Mouse (Mus musculus) stomach, embryonic 16.5 days (tissue): ENCODE measurements at regions not wholly inside any gene's neighbourhood (a gene's known extent, or its start where the extent isn't known, plus 50 kb on each side); places are given as distances from the start of the nearest gene placed in this dataset.

Source experiments
- ATAC-seq: fragments of 200-750 bp; cut with Nextera tagmentation; 2 replicates; pipeline ENCODE4 v1.8.0; 2017; ENCODE audit warnings: moderate number of reproducible peaks, moderate TSS enrichment; ENCODE audit not compliant: insufficient read depth, low FRiP score
- H3K27ac ChIP-seq: fragments of 300-500 bp; sonication (generic); 2 replicates; pipeline ENCODE4 v1.5.1; 2014; ENCODE audit warnings: low read length
- H3K27me3 ChIP-seq: fragments of 300-500 bp; sonication (generic); 2 replicates; pipeline ENCODE4 v1.6.1; 2014; ENCODE audit warnings: low read length, control low read depth, mixed read lengths; ENCODE audit not compliant: control insufficient read depth, insufficient read depth
- H3K36me3 ChIP-seq: fragments of 300-500 bp; sonication (generic); 2 replicates; pipeline ENCODE4 v1.6.1; 2014; ENCODE audit warnings: low read length; ENCODE audit not compliant: control insufficient read depth, insufficient read depth
- H3K4me1 ChIP-seq: fragments of 300-500 bp; sonication (generic); 2 replicates; pipeline ENCODE4 v1.6.1; 2014; ENCODE audit warnings: low read length, control low read depth, mixed read lengths; ENCODE audit not compliant: control insufficient read depth, insufficient read depth
- H3K4me2 ChIP-seq: fragments of 300-500 bp; sonication (generic); 2 replicates; pipeline ENCODE4 v1.6.1; 2014; ENCODE audit warnings: low read depth, low read length, mixed read lengths
- H3K4me3 ChIP-seq: fragments of 300-500 bp; sonication (generic); replicated peaks from 2 replicates; pipeline ENCODE4 v1.5.1; 2014; ENCODE audit warnings: mild to moderate bottlenecking, low read length
- H3K9ac ChIP-seq: fragments of 300-500 bp; sonication (generic); 2 replicates; pipeline ENCODE4 v1.6.1; 2014; ENCODE audit warnings: low read length
- H3K9me3 ChIP-seq: fragments of 300-500 bp; sonication (generic); replicated peaks from 2 replicates; pipeline ENCODE4 v1.6.1; 2016; ENCODE audit warnings: low read length, control low read depth; ENCODE audit not compliant: control insufficient read depth
- WGBS: fragments of 180-500 bp; shearing (Covaris S2); extraction: QIAGEN DNeasy Blood & Tissue Kit; methylation state at CpG from one replicate; pipeline ENCODE4 v1.1.7; 2014; 5-methylcytosine and 5-hydroxymethylcytosine counted together

DNA sequence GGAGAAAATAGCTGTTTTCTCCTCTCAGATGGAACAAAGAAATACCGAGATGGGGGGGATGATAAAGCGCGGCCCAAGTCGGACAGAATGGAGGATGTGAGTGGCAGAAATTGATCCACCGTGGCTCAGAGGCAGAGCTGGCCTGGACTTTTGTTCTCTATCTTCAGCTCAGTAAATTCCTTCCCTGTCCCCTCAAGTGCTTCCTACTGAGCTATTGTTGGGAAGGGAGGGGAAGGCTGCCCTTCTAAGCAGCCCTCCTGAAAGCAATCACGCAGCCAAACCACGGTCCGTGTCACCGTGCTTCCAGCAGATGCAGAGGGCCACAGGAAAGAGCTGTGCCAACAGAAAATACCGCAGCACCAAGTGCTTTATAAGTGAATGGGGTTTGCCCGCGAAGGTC is 212.2 kb upstream of the Trpc7 start:
- H3K9ac ChIP-seq: no peak overlapping the region
- no peaks in the 10 kb centered on the region for H3K9me3 ChIP-seq
- no peak overlapping the region for H3K27ac ChIP-seq
- no peaks in the 10 kb centered on the region for H3K36me3 ChIP-seq
- H3K4me1 ChIP-seq: no peaks in the 10 kb centered on the region
- no peaks in the 10 kb centered on the region for H3K27me3 ChIP-seq
- no peak overlapping the region for H3K4me2 ChIP-seq
- H3K4me3 ChIP-seq: no peak overlapping the region
- no peak for ATAC-seq
- 19% methylated on average over 12 of the region's 12 CpGs for WGBS

GRCm38 (mm10) chr13:57099601-57100000 is 203.8 kb upstream of the Trpc7 start:
- H3K27me3 ChIP-seq: no peaks in the 10 kb centered on the region
- H3K4me2 ChIP-seq: no peak overlapping the region
- WGBS: 88% methylated on average over 7 of the region's 7 CpGs
- ATAC-seq: no peak
- no peak overlapping the region for H3K27ac ChIP-seq
- no peaks in the 10 kb centered on the region for H3K4me1 ChIP-seq
- no peaks in the 10 kb centered on the region for H3K9me3 ChIP-seq
- no peak overlapping the region for H3K4me3 ChIP-seq
- no peak overlapping the region for H3K9ac ChIP-seq
- H3K36me3 ChIP-seq: no peaks in the 10 kb centered on the region

DNA sequence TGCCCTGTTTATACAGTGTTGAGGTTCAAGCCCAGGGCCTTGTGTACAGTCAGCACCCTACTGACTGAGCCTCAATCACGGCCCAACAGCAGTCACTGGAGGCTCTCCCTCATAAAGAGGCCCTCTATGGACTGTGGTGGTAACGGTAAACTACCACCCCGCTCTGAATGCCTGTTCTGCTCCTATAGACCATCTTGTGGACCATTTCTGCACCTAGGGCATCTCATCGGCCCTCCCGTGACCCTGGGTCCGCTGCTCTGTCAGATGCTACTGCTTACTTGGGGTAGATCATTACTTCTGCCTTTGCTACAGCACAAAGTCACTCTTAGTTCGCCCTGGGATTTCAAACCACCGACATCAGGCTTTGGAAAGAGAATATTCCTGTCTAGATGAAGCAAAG is 196.1 kb upstream of the Trpc7 start:
- Histone ChIP-seq H3K9ac (no peak overlapping the region), H3K4me2 (no peak overlapping the region), H3K9me3 (no peaks in the 10 kb centered on the region), H3K27me3 (no peaks in the 10 kb centered on the region), H3K4me1 (no peaks in the 10 kb centered on the region), H3K36me3 (no peaks in the 10 kb centered on the region), H3K4me3 (no peak overlapping the region), H3K27ac (no peak overlapping the region)
- no peak for ATAC-seq
- 93% methylated on average over 8 of the region's 8 CpGs for WGBS

DNA sequence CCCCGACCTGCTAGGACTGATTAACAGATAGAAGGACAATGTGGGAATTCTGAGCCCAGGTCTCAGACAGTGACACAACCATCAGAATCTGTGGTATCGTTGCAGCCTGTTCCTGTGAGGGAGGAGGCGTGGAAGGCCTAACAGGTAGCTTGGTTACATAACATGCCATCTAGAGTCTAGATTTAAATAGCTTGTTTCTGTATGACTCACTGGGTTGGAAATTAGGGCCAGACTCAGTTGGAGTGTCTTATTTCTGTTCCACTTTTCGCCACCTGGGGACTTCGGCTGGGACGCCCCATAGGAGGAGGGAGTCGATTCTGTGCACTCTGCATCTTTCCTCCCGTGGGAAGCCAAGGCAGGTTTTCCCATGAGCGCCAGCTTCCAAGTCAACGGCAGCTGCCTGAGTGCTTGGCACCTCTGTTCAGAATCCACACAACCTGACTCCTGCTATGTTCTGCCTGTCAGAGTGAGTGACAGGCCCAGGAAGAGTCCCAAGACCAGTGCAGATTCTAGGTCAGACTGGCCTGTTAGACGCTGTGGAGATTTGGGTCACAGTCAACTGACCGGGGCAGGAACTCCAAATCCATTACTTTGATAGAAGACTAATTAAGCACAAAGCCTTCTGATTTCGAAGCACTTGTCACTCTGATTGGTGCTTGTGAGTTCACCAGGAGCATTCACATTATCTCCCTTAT is 193.7 kb upstream of the Trpc7 start:
- H3K27ac ChIP-seq: no peak overlapping the region
- no peaks in the 10 kb centered on the region for H3K27me3 ChIP-seq
- H3K9me3 ChIP-seq: no peaks in the 10 kb centered on the region
- H3K4me2 ChIP-seq: no peak overlapping the region
- H3K4me3 ChIP-seq: no peak overlapping the region
- ATAC-seq: no peak
- 79% methylated on average over 13 of the region's 13 CpGs for WGBS
- no peaks in the 10 kb centered on the region for H3K4me1 ChIP-seq
- H3K9ac ChIP-seq: no peak overlapping the region
- H3K36me3 ChIP-seq: no peaks in the 10 kb centered on the region

GRCm38 (mm10) chr13:57087966-57088365 is 192.2 kb upstream of the Trpc7 start:
- no peak overlapping the region for H3K4me2 ChIP-seq
- ATAC-seq: no peak
- no peak overlapping the region for H3K27ac ChIP-seq
- no peak overlapping the region for H3K9ac ChIP-seq
- WGBS: 85% methylated on average over 6 of the region's 6 CpGs
- H3K4me3 ChIP-seq: no peak overlapping the region
- no peaks in the 10 kb centered on the region for H3K9me3 ChIP-seq
- H3K27me3 ChIP-seq: no peaks in the 10 kb centered on the region
- H3K4me1 ChIP-seq: no peaks in the 10 kb centered on the region
- no peaks in the 10 kb centered on the region for H3K36me3 ChIP-seq

- Histone ChIP-seq H3K27ac (no peak overlapping the region), H3K27me3 (no peaks in the 10 kb centered on the region), H3K4me2 (no peak overlapping the region), H3K4me3 (no peak overlapping the region), H3K9me3 (no peaks in the 10 kb centered on the region), H3K36me3 (no peaks in the 10 kb centered on the region), H3K4me1 (no peaks in the 10 kb centered on the region), H3K9ac (no peak overlapping the region)
- WGBS: 48% methylated on average over 5 of the region's 5 CpGs
- ATAC-seq: no peak
Observed at GRCm38 (mm10) chr13:57087398-57087797, 191.6 kb upstream of the Trpc7 start.

- Histone ChIP-seq H3K4me2 (no peak overlapping the region), H3K9ac (no peak overlapping the region), H3K27ac (no peak overlapping the region), H3K9me3 (no peaks in the 10 kb centered on the region), H3K36me3 (no peaks in the 10 kb centered on the region), H3K4me1 (no peaks in the 10 kb centered on the region), H3K27me3 (no peaks in the 10 kb centered on the region), H3K4me3 (no peak overlapping the region)
- ATAC-seq: no peak
- WGBS: 68% methylated on average over 5 of the region's 5 CpGs
Observed at GRCm38 (mm10) chr13:57083751-57084150, 188.0 kb upstream of the Trpc7 start.

DNA sequence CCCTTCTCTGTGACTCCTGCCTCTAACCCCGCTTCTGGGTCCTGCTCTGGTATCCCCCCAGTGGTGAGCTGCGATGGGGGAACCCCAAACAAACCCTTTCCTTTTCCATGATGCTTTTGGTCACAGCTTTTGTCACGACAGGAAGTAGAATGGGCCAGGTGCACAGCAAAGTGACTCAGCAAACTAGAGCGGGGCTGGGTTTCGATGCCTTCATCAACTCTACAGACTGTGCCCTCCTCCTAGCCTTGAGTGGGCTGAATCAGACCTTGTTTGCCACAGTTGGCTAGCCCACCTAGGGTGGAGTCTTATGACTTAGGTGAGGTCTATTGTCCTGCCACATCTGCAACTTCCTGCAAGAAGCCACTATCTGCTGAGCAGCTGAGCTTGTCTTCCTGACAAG is 174.7 kb upstream of the Trpc7 start:
- WGBS: 83% methylated on average over 5 of the region's 5 CpGs
- Histone ChIP-seq H3K4me1 (no peaks in the 10 kb centered on the region), H3K27ac (no peak overlapping the region), H3K4me3 (no peak overlapping the region), H3K9me3 (no peaks in the 10 kb centered on the region), H3K4me2 (no peak overlapping the region), H3K27me3 (no peaks in the 10 kb centered on the region), H3K36me3 (no peaks in the 10 kb centered on the region), H3K9ac (no peak overlapping the region)
- no peak for ATAC-seq

- ATAC-seq: no peak
- no peaks in the 10 kb centered on the region for H3K27me3 ChIP-seq
- no peaks in the 10 kb centered on the region for H3K4me1 ChIP-seq
- no peak overlapping the region for H3K4me2 ChIP-seq
- no peaks in the 10 kb centered on the region for H3K9me3 ChIP-seq
- H3K27ac ChIP-seq: no peak overlapping the region
- WGBS: 78% methylated on average over 9 of the region's 9 CpGs
- H3K4me3 ChIP-seq: no peak overlapping the region
- no peak overlapping the region for H3K9ac ChIP-seq
- no peaks in the 10 kb centered on the region for H3K36me3 ChIP-seq
Observed at GRCm38 (mm10) chr13:57061656-57062055, 165.9 kb upstream of the Trpc7 start.
